Mouse (Mus musculus): ENCODE results near the gene Tas1r1. TPM values are rescaled to one million over a fixed set of nuclear protein-coding genes. Genes with fewer than 3 reads are reported as not detected.

The Tas1r1 gene
- polyA plus RNA-seq, 1 experiment from 2014 or later: 0.78 TPM

GRCm38 (mm10) chr4:151994228-151995171, 43.9 kb downstream of the Tas1r1 start:
- no peaks in the 10 kb centered on the region for H3K9me3 ChIP-seq
- WGBS: 1% methylated on average over 61 of the region's 61 CpGs
- 0 out of 2 replicates have a peak, but pooled peaks cover 4% of the 10 kb centered on the region for H3K27me3 ChIP-seq
- H3K9ac ChIP-seq: peak overlapping the region; percentile 87
- peak; percentile 5; the same call in 1 of the 2 replicates for ATAC-seq (ENCODE audit: low FRiP score)
- peak overlapping the region; percentile 80 for H3K4me2 ChIP-seq
- peaks cover 21% of the 10 kb centered on the region for H3K4me1 ChIP-seq
- peak overlapping the region; percentile 75 for H3K27ac ChIP-seq
- peaks cover 27% of the 10 kb centered on the region for H3K36me3 ChIP-seq (replicated peaks)
- peak overlapping the region; percentile 98 for H3K4me3 ChIP-seq (replicated peaks)

- H3K4me1 ChIP-seq: peaks cover 28% of the 10 kb centered on the region
- no peak for ATAC-seq (ENCODE audit: low FRiP score)
- H3K27me3 ChIP-seq: 0 out of 2 replicates have a peak, but pooled peaks cover 4% of the 10 kb centered on the region
- H3K9ac ChIP-seq: no peak overlapping the region
- peaks cover 27% of the 10 kb centered on the region for H3K36me3 ChIP-seq (replicated peaks)
- H3K4me2 ChIP-seq: no peak overlapping the region
- no peak overlapping the region for H3K27ac ChIP-seq
- H3K4me3 ChIP-seq (replicated peaks): no peak overlapping the region
- no peaks in the 10 kb centered on the region for H3K9me3 ChIP-seq
- WGBS: 81% methylated on average over 6 of the region's 6 CpGs
Measured at GRCm38 (mm10) chr4:151993035-151993434, 45.3 kb downstream of the Tas1r1 start.

GRCm38 (mm10) chr4:151992091-151992490, 46.3 kb downstream of the Tas1r1 start:
- peaks cover 32% of the 10 kb centered on the region for H3K4me1 ChIP-seq
- no peak overlapping the region for H3K4me3 ChIP-seq (replicated peaks)
- ATAC-seq (ENCODE audit: low FRiP score): no peak
- H3K9ac ChIP-seq: no peak overlapping the region
- WGBS: 90% methylated on average over 9 of the region's 9 CpGs
- H3K36me3 ChIP-seq (replicated peaks): peaks cover 27% of the 10 kb centered on the region
- H3K27ac ChIP-seq: no peak overlapping the region
- H3K27me3 ChIP-seq: 0 out of 2 replicates have a peak, but pooled peaks cover 4% of the 10 kb centered on the region
- H3K9me3 ChIP-seq: no peaks in the 10 kb centered on the region
- H3K4me2 ChIP-seq: no peak overlapping the region

GRCm38 (mm10) chr4:151989110-151989488, 49.3 kb downstream of the Tas1r1 start:
- Histone ChIP-seq H3K36me3 (replicated peaks) (peaks cover 38% of the 10 kb centered on the region), H3K4me2 (peak overlapping the region; percentile 83), H3K9me3 (no peaks in the 10 kb centered on the region), H3K9ac (peak overlapping the region; percentile 92), H3K27ac (peak overlapping the region; percentile 72), H3K4me3 (replicated peaks) (peak overlapping the region; percentile 77), H3K27me3 (0 out of 2 replicates have a peak, but pooled peaks cover 4% of the 10 kb centered on the region), H3K4me1 (peaks cover 37% of the 10 kb centered on the region)
- 33% methylated on average over 6 of the region's 6 CpGs for WGBS
- ATAC-seq (ENCODE audit: low FRiP score): peak; percentile 12; the same call in 1 of the 2 replicates

- ATAC-seq (ENCODE audit: low FRiP score): peak; percentile 82
- Histone ChIP-seq H3K4me3 (replicated peaks) (peak within 1 kb of the TSS; percentile 77), H3K27ac (peak within 1 kb of the TSS; percentile 72), H3K4me1 (peaks cover 36% of the 10 kb centered on the region), H3K9me3 (no peaks in the 10 kb centered on the region), H3K27me3 (0 out of 2 replicates have a peak, but pooled peaks cover 4% of the 10 kb centered on the region), H3K4me2 (peak within 1 kb of the TSS; percentile 83), H3K9ac (peak within 1 kb of the TSS; percentile 92), H3K36me3 (replicated peaks) (peaks cover 38% of the 10 kb centered on the region)
- WGBS: 1% methylated on average over 54 of the region's 54 CpGs
Measured at GRCm38 (mm10) chr4:151988342-151989109, 49.8 kb downstream of the Tas1r1 start, which contains the start of gene Thap3. Gene Thap3 (minus strand): TSS chr4:151988997.

- Histone ChIP-seq H3K9me3 (no peaks in the 10 kb centered on the region), H3K27me3 (no peaks in the 10 kb centered on the region), H3K9ac (peak overlapping the region; percentile 92), H3K27ac (peak overlapping the region; percentile 72; the same call in 1 of the 2 replicates), H3K4me1 (peaks cover 37% of the 10 kb centered on the region), H3K4me3 (replicated peaks) (peak overlapping the region; percentile 77), H3K36me3 (replicated peaks) (peaks cover 42% of the 10 kb centered on the region), H3K4me2 (peak overlapping the region; percentile 83)
- 22% methylated on average over 10 of the region's 10 CpGs for WGBS
- ATAC-seq (ENCODE audit: low FRiP score): no peak
Measured at GRCm38 (mm10) chr4:151988014-151988341, 50.4 kb downstream of the Tas1r1 start.

- ATAC-seq (ENCODE audit: low FRiP score): no peak
- peaks cover 38% of the 10 kb centered on the region for H3K36me3 ChIP-seq (replicated peaks)
- no peak overlapping the region for H3K4me3 ChIP-seq (replicated peaks)
- H3K4me2 ChIP-seq: no peak overlapping the region
- no peak overlapping the region for H3K27ac ChIP-seq
- H3K9ac ChIP-seq: peak overlapping the region; percentile 36; the same call in 1 of the 2 replicates
- no peaks in the 10 kb centered on the region for H3K9me3 ChIP-seq
- 68% methylated on average over 8 of the region's 8 CpGs for WGBS
- peaks cover 39% of the 10 kb centered on the region for H3K4me1 ChIP-seq
- no peaks in the 10 kb centered on the region for H3K27me3 ChIP-seq
Measured at GRCm38 (mm10) chr4:151986650-151987049, 51.7 kb downstream of the Tas1r1 start.

- Histone ChIP-seq H3K4me3 (replicated peaks) (no peak overlapping the region), H3K9me3 (no peaks in the 10 kb centered on the region), H3K27ac (no peak overlapping the region), H3K4me1 (peaks cover 42% of the 10 kb centered on the region), H3K9ac (no peak overlapping the region), H3K27me3 (no peaks in the 10 kb centered on the region), H3K36me3 (replicated peaks) (peaks cover 32% of the 10 kb centered on the region), H3K4me2 (no peak overlapping the region)
- ATAC-seq (ENCODE audit: low FRiP score): no peak
- WGBS: 43% methylated on average over 10 of the region's 10 CpGs
Measured at GRCm38 (mm10) chr4:151985886-151986285, 52.5 kb downstream of the Tas1r1 start.

GRCm38 (mm10) chr4:151983560-151983959, 54.8 kb downstream of the Tas1r1 start:
- 31% methylated on average over 9 of the region's 9 CpGs for WGBS
- no peak for ATAC-seq (ENCODE audit: low FRiP score)
- Histone ChIP-seq H3K27me3 (no peaks in the 10 kb centered on the region), H3K36me3 (replicated peaks) (peaks cover 43% of the 10 kb centered on the region), H3K9ac (no peak overlapping the region), H3K4me3 (replicated peaks) (no peak overlapping the region), H3K9me3 (no peaks in the 10 kb centered on the region), H3K4me2 (no peak overlapping the region), H3K27ac (peak overlapping the region; percentile 8; the same call in 1 of the 2 replicates), H3K4me1 (peaks cover 38% of the 10 kb centered on the region)

- no peak for ATAC-seq (ENCODE audit: low FRiP score)
- Histone ChIP-seq H3K4me3 (replicated peaks) (no peak overlapping the region), H3K27me3 (no peaks in the 10 kb centered on the region), H3K4me2 (no peak overlapping the region), H3K9me3 (no peaks in the 10 kb centered on the region), H3K27ac (peak overlapping the region; percentile 8; the same call in 1 of the 2 replicates), H3K9ac (no peak overlapping the region), H3K36me3 (replicated peaks) (peaks cover 46% of the 10 kb centered on the region), H3K4me1 (peaks cover 35% of the 10 kb centered on the region)
- WGBS: 60% methylated on average over 17 of the region's 17 CpGs
Measured at GRCm38 (mm10) chr4:151983043-151983442, 55.3 kb downstream of the Tas1r1 start.

- H3K36me3 ChIP-seq (replicated peaks): peaks cover 57% of the 10 kb centered on the region
- peaks cover 21% of the 10 kb centered on the region for H3K4me1 ChIP-seq
- no peak overlapping the region for H3K4me2 ChIP-seq
- peak; percentile 62 for ATAC-seq (ENCODE audit: low FRiP score)
- no peaks in the 10 kb centered on the region for H3K27me3 ChIP-seq
- H3K27ac ChIP-seq: no peak overlapping the region
- WGBS: 13% methylated on average over 5 of the region's 5 CpGs
- H3K9ac ChIP-seq: no peak overlapping the region
- H3K4me3 ChIP-seq (replicated peaks): no peak overlapping the region
- H3K9me3 ChIP-seq: no peaks in the 10 kb centered on the region
Measured at GRCm38 (mm10) chr4:151981363-151981762, 57.0 kb downstream of the Tas1r1 start.

GRCm38 (mm10) chr4:151980699-151981098, 57.7 kb downstream of the Tas1r1 start:
- whole genome bisulfite sequencing: 78% methylated on average over 8 of the region's 8 CpGs
- peaks cover 60% of the 10 kb centered on the region for H3K36me3 ChIP-seq (replicated peaks)
- ATAC-seq (ENCODE audit: low FRiP score): no peak
- peaks cover 15% of the 10 kb centered on the region for H3K4me1 ChIP-seq
- H3K27ac ChIP-seq: no peak overlapping the region
- no peaks in the 10 kb centered on the region for H3K9me3 ChIP-seq
- H3K27me3 ChIP-seq: no peaks in the 10 kb centered on the region
- H3K4me3 ChIP-seq (replicated peaks): no peak overlapping the region
- no peak overlapping the region for H3K4me2 ChIP-seq
- H3K9ac ChIP-seq: no peak overlapping the region
